Mouse (Mus musculus) telencephalon, adult 2 months (tissue): ENCODE measurements around the gene Fbxo2.

Source experiments
- DNase-seq: peaks from one replicate; pipeline ENCODE4 v3.0.0-alpha.2; 2011; ENCODE audit warnings: low read depth, low spot score

Fbxo2 gene

GRCm38 (mm10) chr4:148143721-148144120, 16.7 kb upstream of the Fbxo2 start:
- no peak for DNase-seq

GRCm38 (mm10) chr4:148147714-148148113, 12.7 kb upstream of the Fbxo2 start:
- no peak for DNase-seq

GRCm38 (mm10) chr4:148149540-148149939, 10.9 kb upstream of the Fbxo2 start:
- DNase-seq: no peak

GRCm38 (mm10) chr4:148150242-148150641, 10.2 kb upstream of the Fbxo2 start:
- no peak for DNase-seq

GRCm38 (mm10) chr4:148150953-148151266, 9.5 kb upstream of the Fbxo2 start:
- no peak for DNase-seq

GRCm38 (mm10) chr4:148151267-148152168, 8.9 kb upstream of the Fbxo2 start, which contains the start of gene Fbxo6:
Fbxo6 (minus strand) TSS chr4:148152140.
- DNase-seq: peak; percentile 88

GRCm38 (mm10) chr4:148152547-148152946, 7.9 kb upstream of the Fbxo2 start:
- DNase-seq: no peak

GRCm38 (mm10) chr4:148154006-148154405, 6.4 kb upstream of the Fbxo2 start:
- no peak for DNase-seq

GRCm38 (mm10) chr4:148154982-148155381, 5.4 kb upstream of the Fbxo2 start:
- no peak for DNase-seq

- no peak for DNase-seq
Observed at GRCm38 (mm10) chr4:148158436-148159348, 1.7 kb upstream of the Fbxo2 start.

GRCm38 (mm10) chr4:148159544-148160435, 631 bp upstream of the Fbxo2 start:
- peak; percentile 97 for DNase-seq

GRCm38 (mm10) chr4:148164002-148164439, 3.6 kb downstream of the Fbxo2 start:
- no peak for DNase-seq

GRCm38 (mm10) chr4:148164461-148164860, 4.0 kb downstream of the Fbxo2 start:
- DNase-seq: no peak

- no peak for DNase-seq
Observed at GRCm38 (mm10) chr4:148165551-148165950, 5.1 kb downstream of the Fbxo2 start.

GRCm38 (mm10) chr4:148166431-148166830, 6.0 kb downstream of the Fbxo2 start:
- peak; percentile 69 for DNase-seq

- no peak for DNase-seq
Observed at GRCm38 (mm10) chr4:148166986-148167385, 6.6 kb downstream of the Fbxo2 start.

GRCm38 (mm10) chr4:148168287-148168686, 7.9 kb downstream of the Fbxo2 start:
- DNase-seq: no peak

GRCm38 (mm10) chr4:148169586-148169985, 9.2 kb downstream of the Fbxo2 start:
- no peak for DNase-seq

GRCm38 (mm10) chr4:148170842-148171241, 10.4 kb downstream of the Fbxo2 start:
- no peak for DNase-seq

GRCm38 (mm10) chr4:148171261-148171660, 10.8 kb downstream of the Fbxo2 start:
- DNase-seq: no peak

GRCm38 (mm10) chr4:148173811-148174494, 13.5 kb downstream of the Fbxo2 start:
- peak; percentile 83 for DNase-seq
